Comparison of ENCODE assay signal across 9 mouse cellular contexts in genomic region chr10:23671494-23671893, GRCm38 (mm10).
DNase-seq lines count a peak whose midpoint lies in the region; ATAC-seq lines count a peak whose summit lies in the region.
"Had no signal": no experiment of that assay in that cellular context is flagged by ENCODE, and none has a peak within 500 bp of the region (broad histone marks: within the 10 kb centered on the region; RNA-seq: fewer than 3 reads in every experiment).

No protein-coding gene starts in this region.

- H3K9ac ChIP-seq in heart, embryonic 11.5 days (ENCODE audit: low read depth, low read length) = no peak overlapping the region

- ATAC-seq in heart, embryonic 11.5 days (replicated peaks; ENCODE audit: insufficient number of reproducible peaks, low FRiP score, low TSS enrichment) = no peak

- H3K27ac ChIP-seq in heart, embryonic 11.5 days (ENCODE audit: low read depth, low read length) = no peak overlapping the region
- H3K27ac ChIP-seq in heart, embryonic 10.5 days = no peak overlapping the region
- H3K27ac ChIP-seq: macrophage had no signal

- H3K9me3 ChIP-seq in heart, embryonic 11.5 days (replicated peaks; ENCODE audit: control insufficient read depth, low read length) = no peaks in the 10 kb centered on the region
- no peaks in the 10 kb centered on the region for H3K9me3 ChIP-seq in heart, embryonic 10.5 days

- H3K4me2 ChIP-seq in heart, embryonic 11.5 days = no peak overlapping the region

- H3K4me1 ChIP-seq in heart, embryonic 11.5 days (ENCODE audit: control insufficient read depth, insufficient read depth, low read length) = no peaks in the 10 kb centered on the region
- H3K4me1 ChIP-seq in heart, embryonic 10.5 days = no peaks in the 10 kb centered on the region

- no peak overlapping the region for H3K4me3 ChIP-seq in heart, embryonic 11.5 days (ENCODE audit: low read depth, low read length)
- no peak overlapping the region for H3K4me3 ChIP-seq in heart, embryonic 10.5 days

- no peaks in the 10 kb centered on the region for H3K27me3 ChIP-seq in heart, embryonic 11.5 days (ENCODE audit: control insufficient read depth, insufficient read depth, low read length)
- no peaks in the 10 kb centered on the region for H3K27me3 ChIP-seq in heart, embryonic 10.5 days (ENCODE audit: insufficient read depth, poor library complexity, severe bottlenecking)

- WGBS in heart, embryonic 11.5 days (ENCODE audit: insufficient replicate concordance) = 22% methylated on average over 8 of the region's 8 CpGs
- 27% methylated on average over 8 of the region's 8 CpGs for WGBS in heart, embryonic 10.5 days

- no peaks in the 10 kb centered on the region for H3K36me3 ChIP-seq in heart, embryonic 11.5 days (ENCODE audit: control insufficient read depth, insufficient read depth, low read length)
- H3K36me3 ChIP-seq in heart, embryonic 10.5 days = no peaks in the 10 kb centered on the region

- DNase-seq in heart, adult 11 months = peak; percentile 27
- peak; percentile 27 for DNase-seq in ovary, postnatal 36 days (ENCODE audit: low spot score)
- DNase-seq in ovary, adult 18-20 months (ENCODE audit: low spot score) = no peak
- DNase-seq in cerebellum, postnatal 14 days = peak; percentile 39 to 60
- peak; percentile 40 for DNase-seq in lung, postnatal 14 days
- DNase-seq in T-cell, adult 2 months (ENCODE audit: low spot score) = no peak
- no peak for DNase-seq in heart, embryonic 10.5 days (ENCODE audit: low spot score)

Comparison
In these comparisons a context has a peak if more than half of its experiments do, and no peak if none do; other contexts are left out.
1. DNase-seq: peak in heart, adult 11 months (single experiment), ovary, postnatal 36 days (single experiment), cerebellum, postnatal 14 days (2 of 2) and lung, postnatal 14 days (single experiment); none in ovary, adult 18-20 months (single experiment), T-cell, adult 2 months (single experiment) and heart, embryonic 10.5 days (single experiment).